Mouse (Mus musculus) gastrocnemius, adult 18-20 months (tissue): ENCODE results near the gene Parp14. TPM values are rescaled to one million over a fixed set of nuclear protein-coding genes. Genes with fewer than 3 reads are reported as not detected.

Experiments used
- DNase-seq: peaks from one replicate; pipeline ENCODE4 v3.0.0; 2021; ENCODE audit warnings: low spot score
- total RNA-seq, 2 experiments: library from RNA; stranded (reverse); gene quantifications; 2 replicates each; pipeline ENCODE4 v1.2.3; 2021

The Parp14 gene
- total RNA-seq, 2 experiments from 2014 or later: 2.1 to 3.5 TPM

DNA sequence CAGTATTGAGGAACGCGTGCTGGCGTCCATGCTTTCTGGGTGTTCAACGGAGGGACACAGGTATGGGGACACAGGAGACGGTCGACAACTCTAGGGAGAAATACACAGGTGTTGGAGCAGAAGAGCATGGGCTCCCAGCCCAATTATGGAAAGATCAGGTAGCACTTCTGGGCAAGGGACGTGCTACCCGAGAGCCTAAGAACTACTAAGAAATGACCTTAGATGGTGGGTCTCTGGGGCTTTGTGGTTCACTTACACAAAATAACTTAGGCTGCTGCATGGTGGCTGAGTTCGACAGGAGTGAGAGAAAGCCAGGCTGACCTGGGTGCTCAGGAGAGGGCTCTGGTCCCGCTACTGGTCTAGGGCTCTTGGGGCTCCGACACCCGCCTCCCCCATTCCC is 554 bp upstream of the Parp14 start:
- peak; percentile 10 for DNase-seq

DNA sequence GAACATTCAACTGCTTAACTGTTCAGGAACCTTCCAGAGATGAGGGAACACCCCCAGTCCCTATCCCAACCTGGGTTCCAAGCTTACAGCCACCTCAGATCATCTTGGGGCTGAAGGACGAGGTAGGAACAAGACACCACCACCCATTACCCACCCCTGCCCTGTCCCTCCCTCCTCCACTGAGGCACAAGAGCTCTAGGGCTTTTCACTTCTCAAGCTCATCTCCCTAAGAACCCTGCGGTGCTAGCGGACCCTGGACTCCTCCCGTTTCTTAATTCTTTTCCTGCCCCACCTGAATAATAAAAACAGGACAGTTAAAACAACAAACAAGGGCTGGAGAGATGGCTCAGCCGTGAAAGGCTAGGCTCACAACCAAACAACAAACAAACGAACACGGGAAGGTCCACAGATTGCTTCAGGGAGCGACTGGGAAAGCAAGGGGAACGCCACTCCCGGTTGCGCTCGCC is 730 bp downstream of the Parp14 start:
- no peak for DNase-seq

- no peak for DNase-seq
Observed at GRCm38 (mm10) chr16:35869656-35870055, 1.7 kb downstream of the Parp14 start.

DNA sequence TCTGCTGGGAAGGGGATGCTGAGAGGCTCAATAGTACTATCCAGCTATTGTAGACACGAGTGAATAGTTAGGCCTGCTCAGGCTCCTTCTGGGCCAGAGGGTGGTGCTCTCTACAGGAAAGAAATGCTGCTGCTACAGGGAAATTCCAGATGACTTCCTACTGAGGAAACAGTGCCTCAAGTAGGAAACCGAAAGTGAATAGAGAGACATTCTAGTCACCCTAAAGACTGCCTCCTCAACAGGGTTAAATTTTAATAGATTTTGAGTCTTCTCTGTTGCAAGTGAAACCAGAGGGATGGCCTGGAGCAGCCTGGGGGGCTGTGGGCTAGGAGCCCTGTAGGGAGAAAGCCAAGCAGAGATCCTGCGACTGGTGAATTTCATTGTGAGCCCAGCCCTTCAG is 2.2 kb downstream of the Parp14 start:
- DNase-seq: peak; percentile 32

DNA sequence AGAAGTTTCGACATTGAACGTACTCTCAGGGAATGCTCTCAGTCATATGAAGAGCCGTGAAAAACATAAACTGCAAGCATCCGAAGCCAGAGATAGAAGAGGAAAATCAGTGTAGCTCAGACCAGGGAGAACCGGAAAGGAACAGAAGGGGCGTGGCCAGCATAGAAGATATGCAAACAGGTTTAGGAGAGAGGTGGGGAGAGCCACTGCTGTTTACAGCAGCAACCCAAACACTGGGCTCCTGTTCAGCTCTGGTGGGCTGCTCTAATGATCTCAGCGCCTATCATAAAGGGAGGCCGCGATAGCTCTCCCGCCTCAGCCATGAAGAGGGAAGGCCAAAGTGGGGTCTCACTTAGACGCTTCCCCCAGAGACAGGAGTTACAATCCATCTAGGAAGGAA is 3.6 kb downstream of the Parp14 start:
- no peak for DNase-seq

- DNase-seq: no peak
Observed at GRCm38 (mm10) chr16:35862057-35862456, 9.3 kb downstream of the Parp14 start.

- no peak for DNase-seq
Observed at GRCm38 (mm10) chr16:35860236-35860635, 11.1 kb downstream of the Parp14 start.

DNA sequence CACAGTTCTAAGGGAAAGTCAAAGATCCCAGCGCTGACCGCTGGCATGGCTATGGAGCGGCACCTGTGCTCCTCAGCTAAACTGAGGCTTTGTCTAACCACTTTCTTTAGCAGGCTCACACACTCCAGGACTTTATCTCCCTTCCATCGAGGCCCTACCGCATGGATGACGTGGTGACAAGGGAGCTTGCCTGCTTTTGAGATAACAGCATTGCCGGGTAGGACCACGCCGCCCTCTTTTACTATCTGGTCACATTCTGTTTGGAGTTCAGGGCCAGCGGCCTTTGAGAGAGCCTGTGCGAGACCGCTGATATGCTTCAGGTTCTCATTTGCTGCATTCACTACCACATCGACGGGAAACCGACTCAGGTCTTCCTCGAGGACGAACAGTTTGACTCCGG is 14.6 kb downstream of the Parp14 start:
- no peak for DNase-seq

DNA sequence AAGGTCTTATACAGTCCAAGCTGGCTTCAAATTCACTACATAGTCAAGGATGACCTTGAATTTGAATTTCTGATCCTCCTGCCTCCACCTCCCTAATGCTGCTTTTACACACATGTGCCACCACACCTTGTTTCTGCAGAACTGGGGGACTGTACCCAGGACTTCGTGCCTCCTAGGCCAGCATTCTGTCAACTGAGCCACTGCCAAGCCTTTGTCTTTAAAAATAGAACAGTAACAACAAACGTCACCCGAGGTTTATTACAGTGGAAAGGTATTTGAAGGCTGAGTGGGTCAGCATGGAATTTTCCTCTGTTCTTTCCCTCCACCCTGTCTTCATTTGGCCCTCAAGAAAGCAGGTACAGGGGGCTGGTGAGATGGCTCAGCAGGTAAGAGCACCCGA is 15.5 kb downstream of the Parp14 start:
- no peak for DNase-seq

DNA sequence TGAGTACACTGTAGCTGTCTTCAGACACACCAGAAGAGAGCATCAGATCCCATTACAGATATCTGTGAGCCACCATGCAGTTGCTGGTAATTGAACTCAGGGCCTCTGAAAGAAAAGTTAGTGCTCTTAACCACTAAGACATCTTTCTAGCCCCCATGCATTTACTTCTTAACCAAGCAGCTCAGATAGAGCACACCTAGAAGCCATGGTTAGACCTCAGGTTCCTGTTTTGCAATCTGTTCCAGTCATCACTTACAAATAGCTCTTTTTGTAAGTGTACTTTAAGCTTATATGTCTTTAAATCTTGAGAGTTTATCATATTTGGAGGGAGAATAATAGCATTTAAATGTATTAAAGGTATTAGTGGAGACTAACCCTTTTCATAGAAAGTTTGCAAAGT is 24.2 kb downstream of the Parp14 start:
- DNase-seq: no peak

- peak; percentile 38 for DNase-seq
Observed at GRCm38 (mm10) chr16:35839680-35840079, 31.7 kb downstream of the Parp14 start.

DNA sequence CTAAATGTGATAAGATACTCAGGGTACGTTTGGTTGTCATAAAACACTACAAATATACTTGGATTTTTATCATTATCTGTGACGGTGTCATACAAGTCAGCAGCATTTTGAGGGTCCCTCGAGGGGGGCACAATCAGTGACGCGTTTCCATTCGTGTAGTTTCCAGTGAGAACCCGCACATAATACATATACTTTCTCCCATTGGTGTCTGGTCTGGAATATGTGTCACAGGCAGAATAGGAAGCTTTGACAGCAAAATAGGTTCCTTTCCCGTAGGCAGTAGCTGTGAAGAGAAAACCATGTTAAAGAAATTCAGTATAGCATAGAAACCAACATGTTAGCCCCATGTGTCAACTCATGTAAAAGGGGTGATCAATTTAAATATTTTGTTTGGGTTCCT is 36.7 kb downstream of the Parp14 start:
- no peak for DNase-seq

DNA sequence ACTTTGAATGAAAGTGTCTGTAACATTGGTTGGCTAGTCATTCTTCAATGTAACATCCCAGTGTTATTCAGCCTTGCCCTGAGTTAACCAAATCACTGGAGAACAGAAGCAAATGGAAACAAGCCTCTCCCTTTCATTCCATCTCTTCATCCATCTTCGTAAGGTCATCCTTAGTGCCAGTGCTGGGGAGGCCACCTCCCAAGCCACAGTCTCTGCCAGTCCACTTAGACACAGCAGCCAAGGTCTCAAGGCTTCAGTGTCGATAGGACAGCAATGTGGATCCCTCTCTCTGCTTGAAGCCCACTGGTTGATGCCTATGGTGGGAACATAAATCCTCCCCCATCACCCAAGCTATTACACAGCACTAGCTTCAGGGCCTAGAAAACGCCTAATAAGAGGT is 38.4 kb downstream of the Parp14 start:
- DNase-seq: no peak

DNA sequence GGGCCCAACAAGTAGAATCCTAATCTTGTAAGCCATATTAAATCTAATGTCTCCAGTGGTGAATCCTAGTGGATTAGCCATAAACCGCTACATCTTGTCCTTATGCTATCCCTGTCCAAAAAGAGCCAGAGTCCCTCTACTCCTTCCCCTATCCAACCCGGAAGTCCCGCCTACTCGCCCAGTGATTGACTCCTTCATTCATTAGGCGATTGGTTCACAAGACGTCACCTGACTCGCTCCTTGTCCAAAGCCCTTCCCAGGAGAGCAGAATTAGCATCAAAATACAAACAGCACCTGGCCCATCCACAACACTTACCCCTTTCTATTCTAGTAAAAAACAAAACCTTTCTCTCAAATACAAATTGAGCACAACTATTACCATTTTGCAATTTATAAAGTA is 41.3 kb downstream of the Parp14 start:
- DNase-seq: no peak

DNA sequence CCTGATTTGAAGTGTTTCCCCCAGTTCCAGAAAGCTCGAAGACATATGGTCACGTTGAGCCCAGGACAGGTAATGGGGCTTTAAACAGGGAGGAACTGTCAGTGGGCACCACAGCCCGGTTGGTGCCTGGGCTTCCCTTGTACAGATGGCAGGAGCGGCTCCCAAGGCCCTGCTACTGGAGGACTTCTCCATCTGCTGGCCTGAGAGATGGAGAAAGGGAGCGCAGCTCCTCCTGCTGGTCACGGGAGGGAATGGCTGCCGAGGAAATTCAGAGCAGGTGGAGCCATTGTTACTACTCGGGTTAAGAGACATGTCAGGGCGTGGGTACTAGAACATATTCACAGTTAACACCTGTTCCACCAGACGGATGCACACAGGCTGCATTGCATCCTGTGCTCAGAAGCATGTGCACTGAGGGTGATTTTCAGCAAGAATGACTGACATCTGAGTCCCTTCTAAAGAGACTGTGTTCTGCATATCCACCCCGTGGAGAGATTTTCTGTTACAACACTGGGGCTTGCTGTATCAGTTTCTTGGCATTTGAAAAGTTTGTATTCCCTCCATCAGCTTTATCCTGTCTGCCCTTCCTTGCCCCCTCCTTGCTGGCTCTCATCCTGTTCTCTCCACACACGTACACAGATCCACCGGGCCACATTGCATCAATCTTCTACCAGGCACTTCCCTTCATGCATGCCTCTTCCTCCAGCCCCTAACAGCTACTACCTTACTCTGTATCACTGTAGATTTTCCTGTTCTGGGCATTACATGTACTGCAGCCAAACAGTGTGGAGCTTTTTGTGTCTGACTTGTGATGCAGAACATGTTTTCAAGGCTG is 53.9 kb downstream of the Parp14 start:
- peak; percentile 86 for DNase-seq

DNA sequence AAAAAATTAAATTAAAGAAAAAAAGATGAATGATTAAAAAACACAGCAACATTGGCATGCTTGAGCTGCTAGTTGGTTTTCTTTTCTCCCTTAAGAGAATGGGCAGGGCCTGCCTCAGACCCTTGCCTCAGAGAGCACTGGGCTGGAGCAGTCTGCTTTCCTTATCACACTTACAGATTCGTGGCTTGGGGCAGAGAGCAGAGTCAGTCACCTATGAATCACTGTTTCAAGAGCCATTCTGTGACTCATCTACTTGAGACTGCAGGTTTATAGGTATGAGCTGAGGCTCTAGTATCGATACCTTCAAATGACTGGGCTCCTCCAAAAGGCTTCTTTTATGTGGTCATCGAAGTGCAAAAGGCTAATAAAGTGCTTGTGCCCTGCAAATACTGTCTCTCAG is 58.2 kb downstream of the Parp14 start:
- DNase-seq: no peak

- DNase-seq: no peak
Observed at GRCm38 (mm10) chr16:35808838-35809237, 62.5 kb downstream of the Parp14 start.

DNA sequence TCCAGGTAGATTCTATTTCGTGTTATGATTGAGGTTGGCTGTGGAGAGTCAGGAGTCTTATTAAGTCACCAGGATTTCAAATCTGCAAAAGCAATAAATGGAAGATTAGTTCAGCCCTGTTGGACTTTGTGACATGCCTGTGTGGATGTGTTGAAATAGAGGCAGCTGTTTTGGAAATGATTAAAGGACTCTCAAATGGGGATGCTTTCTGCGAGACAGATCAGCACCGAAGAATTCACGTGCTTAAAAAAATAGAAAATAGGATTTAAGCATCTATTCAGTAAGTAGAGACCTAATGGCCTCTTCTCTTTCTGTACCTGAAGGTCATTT is 63.7 kb downstream of the Parp14 start:
- no peak for DNase-seq

DNA sequence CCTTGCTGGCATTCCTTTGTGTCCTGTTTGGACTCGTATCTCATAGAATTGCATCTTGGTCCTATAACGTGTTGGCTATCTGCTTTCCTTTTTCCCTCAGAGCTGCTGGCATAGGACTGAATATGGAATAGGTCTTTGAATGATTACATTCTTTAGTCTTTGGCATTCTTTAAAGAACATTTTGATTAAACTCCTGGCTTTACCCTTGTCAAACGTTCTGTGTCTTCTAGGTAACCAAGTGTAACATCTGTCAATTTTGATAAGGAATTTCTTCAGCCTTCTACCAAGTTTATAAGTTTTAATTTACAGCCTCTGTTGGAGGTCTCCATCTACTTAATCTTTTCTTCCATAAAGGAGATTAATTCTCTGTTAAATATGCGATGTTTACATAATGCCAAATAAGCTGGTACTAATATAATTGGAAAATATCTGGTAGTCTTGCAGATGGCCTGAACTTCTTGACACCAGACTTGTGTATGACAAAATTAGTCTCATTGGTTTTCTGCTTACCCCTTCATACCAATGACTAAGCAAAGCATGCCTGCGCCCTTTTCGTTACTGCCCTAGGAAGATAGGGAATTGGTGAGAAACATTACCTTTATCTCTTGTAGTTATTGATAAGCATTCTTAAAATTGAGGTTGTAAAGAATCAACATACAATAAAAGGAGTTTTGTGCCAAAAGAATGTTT is 64.2 kb downstream of the Parp14 start:
- no peak for DNase-seq

DNA sequence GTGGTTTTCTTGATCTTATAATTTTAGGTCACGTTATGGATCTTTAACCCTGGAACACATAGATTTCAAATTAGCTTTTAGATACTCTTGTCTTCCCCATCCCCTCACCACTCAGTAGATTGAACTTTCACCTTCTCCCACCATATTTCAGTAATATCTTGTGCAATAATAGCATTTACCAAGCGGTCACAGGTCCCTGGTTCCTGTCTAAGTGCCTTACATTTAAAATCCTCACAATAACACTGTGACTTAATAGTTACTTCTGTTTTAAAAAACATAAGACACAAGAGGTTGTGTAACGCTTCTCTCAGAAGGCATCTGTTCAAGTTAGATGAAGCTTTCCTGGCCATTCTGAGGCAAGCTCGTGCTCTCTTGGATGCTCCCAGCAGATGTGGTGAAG is 67.6 kb downstream of the Parp14 start:
- no peak for DNase-seq

DNA sequence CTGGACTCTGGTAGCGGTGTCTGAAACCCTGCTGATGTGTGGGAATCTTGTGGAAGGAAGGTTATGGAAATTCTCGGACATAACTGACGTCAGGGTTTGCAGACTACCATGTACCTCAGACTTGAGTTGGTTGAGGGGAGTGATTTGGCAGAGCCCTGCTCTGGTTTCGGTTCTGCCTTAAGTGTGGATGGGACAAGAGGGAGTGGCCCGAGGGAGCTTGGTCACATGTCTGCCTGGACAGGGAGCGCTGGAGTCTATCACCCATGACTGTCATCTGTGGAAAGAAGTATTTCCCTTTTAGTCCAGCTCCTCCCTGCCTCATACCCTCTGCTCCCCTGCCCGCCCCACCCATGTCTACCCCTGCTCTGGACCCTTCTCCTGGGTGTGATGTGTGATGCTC is 69.2 kb downstream of the Parp14 start:
- DNase-seq: no peak

DNA sequence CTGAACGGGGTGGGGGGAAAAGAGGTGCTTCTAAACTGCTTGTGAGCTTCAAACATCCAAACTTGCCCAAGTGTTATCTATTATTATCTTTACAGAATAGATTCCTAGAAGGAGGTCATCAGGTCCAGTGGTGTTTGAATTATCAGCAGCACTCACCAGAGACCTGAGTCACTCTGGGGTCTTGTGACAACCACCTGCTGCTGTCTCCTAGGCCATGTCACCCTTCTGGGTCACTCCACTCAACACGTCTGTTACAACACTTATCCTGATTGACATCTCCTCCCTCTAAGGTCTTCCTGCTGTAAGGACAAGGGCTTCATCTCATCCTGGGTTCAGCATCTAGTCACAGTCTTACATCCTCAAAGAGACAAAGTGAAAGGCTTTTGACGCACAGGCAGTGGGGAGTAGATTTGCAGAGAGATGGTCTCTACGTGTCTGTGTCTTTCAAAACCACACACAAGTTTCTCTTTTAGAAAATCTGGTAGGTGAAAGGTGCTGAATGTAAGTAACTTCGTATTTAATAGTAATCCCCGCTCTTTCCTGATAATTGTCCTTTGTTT is 79.3 kb downstream of the Parp14 start:
- no peak for DNase-seq

- peak; percentile 41 for DNase-seq
Observed at GRCm38 (mm10) chr16:35788330-35788729, 83.0 kb downstream of the Parp14 start.
